Mouse (Mus musculus) midbrain, embryonic 10.5 days (tissue): Measurements from ENCODE around the gene Usp29. TPM values are rescaled to one million over a fixed set of nuclear protein-coding genes. Genes with fewer than 3 reads are reported as not detected.
A peak's percentile ranks its signal among the peaks of the same experiment; 100 is the strongest.
"Not testable (repeated sequence)": the region's sequence is repeated elsewhere in the genome, so short reads cannot be mapped to it uniquely, and the experiment has no call there.

Source experiments
- DNase-seq: peaks from one replicate; pipeline ENCODE4 v3.0.0-alpha.2; 2017; ENCODE audit warnings: low spot score
- H3K27ac ChIP-seq: fragments of 300-500 bp; sonication (generic); replicated peaks from 2 replicates; pipeline ENCODE4 v1.5.1; 2016; ENCODE audit warnings: mild to moderate bottlenecking
- H3K27me3 ChIP-seq: fragments of 300-500 bp; sonication (generic); 2 replicates; pipeline ENCODE4 v1.6.1; 2016; ENCODE audit warnings: low read depth, mild to moderate bottlenecking; ENCODE audit not compliant: poor library complexity, severe bottlenecking
- H3K36me3 ChIP-seq: fragments of 300-500 bp; sonication (generic); 2 replicates; pipeline ENCODE4 v1.6.1; 2016; ENCODE audit warnings: mild to moderate bottlenecking, moderate library complexity
- H3K4me1 ChIP-seq: fragments of 300-500 bp; sonication (generic); 2 replicates; pipeline ENCODE4 v1.6.1; 2016
- H3K4me3 ChIP-seq: fragments of 300-500 bp; sonication (generic); 2 replicates; pipeline ENCODE4 v1.5.1; 2016; ENCODE audit warnings: mild to moderate bottlenecking, moderate library complexity
- H3K9me3 ChIP-seq: fragments of 300-500 bp; sonication (generic); replicated peaks from 2 replicates; pipeline ENCODE4 v1.6.1; 2016; ENCODE audit warnings: mild to moderate bottlenecking
- WGBS: fragments of 180-500 bp; shearing (Covaris S2); methylation state at CpG from one replicate; pipeline ENCODE4 v1.1.7; 2016; 5-methylcytosine and 5-hydroxymethylcytosine counted together
- polyA plus RNA-seq: library from polyadenylated mRNA; unstranded; fragments of >200 nt; fragmentation: Nextera tagmentation; extraction: Ambion mirVana; gene quantifications from 2 replicates; pipeline ENCODE4 v1.2.1, GENCODE M21; 2016

Gene Usp29
- polyA plus RNA-seq, 1 experiment from 2014 or later = 7.7 TPM

- 74% methylated on average over 3 of the region's 3 CpGs for WGBS
- DNase-seq = no peak
- no peaks in the 10 kb centered on the region for H3K27me3 ChIP-seq
- H3K36me3 ChIP-seq = no peaks in the 10 kb centered on the region
- H3K4me3 ChIP-seq = no peak overlapping the region
- no peak overlapping the region for H3K27ac ChIP-seq
- peaks cover 20% of the 10 kb centered on the region for H3K4me1 ChIP-seq
- H3K9me3 ChIP-seq = no peaks in the 10 kb centered on the region
These were observed 138.5 kb downstream of the Usp29 start for GRCm38 (mm10) chr7:6868831-6869230.

GRCm38 (mm10) chr7:6869556-6869955, 139.2 kb downstream of the Usp29 start:
- WGBS = 90% methylated on average over 1 of the region's 1 CpGs

GRCm38 (mm10) chr7:6874448-6874847, 144.1 kb downstream of the Usp29 start:
- H3K4me3 ChIP-seq = no peak overlapping the region
- peaks cover 16% of the 10 kb centered on the region for H3K4me1 ChIP-seq
- peak overlapping the region; percentile 46; the same call in 1 of the 2 replicates for H3K27ac ChIP-seq
- no peaks in the 10 kb centered on the region for H3K27me3 ChIP-seq
- DNase-seq = peak; percentile 64
- no peaks in the 10 kb centered on the region for H3K9me3 ChIP-seq
- WGBS = 67% methylated on average over 19 of the region's 19 CpGs
- H3K36me3 ChIP-seq = no peaks in the 10 kb centered on the region

More at GRCm38 (mm10) chr7:6869556-6869955, 139.2 kb downstream of the Usp29 start:
- Histone ChIP-seq H3K9me3 (no peaks in the 10 kb centered on the region), H3K4me1 (peaks cover 24% of the 10 kb centered on the region), H3K36me3 (no peaks in the 10 kb centered on the region), H3K27me3 (no peaks in the 10 kb centered on the region), H3K27ac (no peak overlapping the region), H3K4me3 (no peak overlapping the region)
- DNase-seq = peak; percentile 25

DNA sequence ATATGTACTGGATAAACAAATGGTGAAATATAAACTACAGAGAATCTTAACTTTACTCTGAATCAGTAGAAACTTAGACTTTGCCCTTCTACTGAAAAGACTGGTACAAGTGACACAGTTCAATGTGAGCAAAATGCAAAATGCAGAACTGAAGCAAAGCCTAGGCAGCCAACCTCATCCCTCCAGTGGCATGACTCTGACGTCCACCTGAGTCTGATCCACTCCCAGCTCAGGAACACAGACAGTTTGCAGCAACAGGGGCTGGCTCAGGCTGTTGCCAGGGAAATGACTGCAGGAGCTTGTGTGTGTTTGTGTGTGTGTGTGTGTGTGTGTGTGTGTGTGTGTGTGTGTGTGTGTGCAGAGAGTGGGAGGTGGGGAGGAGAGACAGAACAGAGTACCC, 147.8 kb downstream of the Usp29 start:
- WGBS = 57% methylated on average over 1 of the region's 1 CpGs
- no peak overlapping the region for H3K27ac ChIP-seq
- DNase-seq = no peak
- no peaks in the 10 kb centered on the region for H3K9me3 ChIP-seq
- no peaks in the 10 kb centered on the region for H3K27me3 ChIP-seq
- H3K4me3 ChIP-seq = no peak overlapping the region
- peaks cover 17% of the 10 kb centered on the region for H3K4me1 ChIP-seq
- no peaks in the 10 kb centered on the region for H3K36me3 ChIP-seq

- H3K36me3 ChIP-seq, H3K27ac ChIP-seq, H3K9me3 ChIP-seq, H3K4me3 ChIP-seq, DNase-seq, H3K27me3 ChIP-seq: not testable (repeated sequence)
- 87% methylated on average over 3 of the region's 3 CpGs for WGBS
- H3K4me1 ChIP-seq = peaks cover 17% of the 10 kb centered on the region
These were observed 148.5 kb downstream of the Usp29 start for GRCm38 (mm10) chr7:6878849-6879248.

DNA sequence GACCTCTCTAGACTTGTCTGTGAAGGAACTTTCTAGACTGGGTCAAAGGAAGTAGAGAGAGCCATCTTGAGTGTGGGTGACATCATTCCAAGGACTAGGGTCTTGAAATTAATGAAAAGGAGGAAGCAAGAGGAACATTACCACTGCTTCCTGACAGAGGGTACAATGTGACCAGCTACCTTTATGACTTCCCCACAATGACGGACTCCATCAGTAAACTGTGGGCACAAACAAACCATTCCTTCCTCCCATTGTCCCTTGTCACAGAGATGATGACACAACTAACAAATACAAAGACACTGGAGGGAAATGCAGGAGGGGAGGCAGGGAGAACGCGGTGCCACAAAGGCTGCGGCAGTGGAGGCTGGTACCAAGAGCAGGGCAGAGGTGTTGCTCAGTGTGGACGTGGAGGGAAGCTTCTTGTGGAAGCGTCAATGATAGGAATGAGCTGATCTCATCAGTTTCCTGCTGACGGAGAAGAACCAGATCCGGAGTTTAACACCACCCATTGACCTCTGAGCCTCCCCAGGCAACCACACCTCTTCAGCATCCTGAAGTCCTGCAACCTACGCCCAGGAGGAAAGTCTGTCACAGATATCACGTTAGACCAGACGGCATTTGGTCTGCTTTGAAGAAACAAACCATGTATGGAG, 149.3 kb downstream of the Usp29 start:
- Histone ChIP-seq H3K9me3 (no peaks in the 10 kb centered on the region), H3K27ac (no peak overlapping the region), H3K4me1 (peaks cover 12% of the 10 kb centered on the region), H3K4me3 (no peak overlapping the region), H3K27me3 (no peaks in the 10 kb centered on the region), H3K36me3 (no peaks in the 10 kb centered on the region)
- WGBS = 89% methylated on average over 11 of the region's 11 CpGs
- no peak for DNase-seq

DNA sequence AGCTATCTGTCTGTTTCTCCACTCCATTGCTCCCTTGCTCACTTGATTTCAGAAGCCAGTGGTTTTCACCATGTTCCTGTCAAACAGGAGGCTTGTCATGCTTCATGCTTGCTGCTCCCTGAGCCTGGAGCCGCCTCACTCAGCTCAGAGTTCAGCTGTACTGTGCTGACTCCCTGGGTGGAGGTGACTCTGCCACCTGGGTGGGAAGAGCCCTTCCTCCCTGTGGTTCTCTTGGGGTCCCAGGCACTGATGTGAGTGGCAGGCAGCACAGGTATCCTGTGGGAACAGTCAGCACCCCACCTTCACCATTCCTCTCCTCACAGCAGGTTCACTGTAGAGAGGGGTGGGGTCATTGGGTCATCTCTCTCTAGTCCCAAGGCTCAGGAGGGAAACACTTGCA, 150.5 kb downstream of the Usp29 start:
- H3K4me3 ChIP-seq, H3K27ac ChIP-seq, H3K4me1 ChIP-seq, H3K27me3 ChIP-seq, H3K36me3 ChIP-seq, H3K9me3 ChIP-seq, DNase-seq: not testable (repeated sequence)
- 67% methylated on average over 1 of the region's 1 CpGs for WGBS

DNA sequence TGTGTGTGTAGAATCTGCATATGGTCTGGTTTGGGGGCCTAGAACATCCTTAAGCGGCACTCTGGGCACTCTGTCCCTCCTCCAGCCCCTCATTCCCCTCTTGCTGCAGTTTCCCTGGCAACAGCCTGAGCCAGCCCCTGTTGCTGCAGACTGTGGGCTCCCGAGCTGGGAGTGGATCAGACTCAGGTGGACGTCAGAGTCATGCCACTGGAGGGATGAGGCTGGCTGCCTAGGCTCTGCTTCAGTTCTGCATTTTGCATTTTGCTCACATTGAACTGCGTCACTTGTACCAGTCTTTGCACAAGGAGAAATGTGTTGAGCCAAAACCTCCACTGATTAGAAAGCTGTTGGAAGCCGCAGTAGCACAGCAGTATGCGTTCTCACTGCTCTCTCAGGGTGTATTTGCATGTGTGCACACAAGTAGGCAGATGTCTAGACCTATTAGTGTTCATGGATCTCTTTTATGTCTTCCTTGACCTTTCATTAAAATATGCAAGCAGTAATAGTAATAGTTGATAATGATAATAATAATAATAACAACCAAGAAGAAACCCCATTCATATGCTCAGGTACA, 151.2 kb downstream of the Usp29 start:
- WGBS = 47% methylated on average over 6 of the region's 6 CpGs

DNA sequence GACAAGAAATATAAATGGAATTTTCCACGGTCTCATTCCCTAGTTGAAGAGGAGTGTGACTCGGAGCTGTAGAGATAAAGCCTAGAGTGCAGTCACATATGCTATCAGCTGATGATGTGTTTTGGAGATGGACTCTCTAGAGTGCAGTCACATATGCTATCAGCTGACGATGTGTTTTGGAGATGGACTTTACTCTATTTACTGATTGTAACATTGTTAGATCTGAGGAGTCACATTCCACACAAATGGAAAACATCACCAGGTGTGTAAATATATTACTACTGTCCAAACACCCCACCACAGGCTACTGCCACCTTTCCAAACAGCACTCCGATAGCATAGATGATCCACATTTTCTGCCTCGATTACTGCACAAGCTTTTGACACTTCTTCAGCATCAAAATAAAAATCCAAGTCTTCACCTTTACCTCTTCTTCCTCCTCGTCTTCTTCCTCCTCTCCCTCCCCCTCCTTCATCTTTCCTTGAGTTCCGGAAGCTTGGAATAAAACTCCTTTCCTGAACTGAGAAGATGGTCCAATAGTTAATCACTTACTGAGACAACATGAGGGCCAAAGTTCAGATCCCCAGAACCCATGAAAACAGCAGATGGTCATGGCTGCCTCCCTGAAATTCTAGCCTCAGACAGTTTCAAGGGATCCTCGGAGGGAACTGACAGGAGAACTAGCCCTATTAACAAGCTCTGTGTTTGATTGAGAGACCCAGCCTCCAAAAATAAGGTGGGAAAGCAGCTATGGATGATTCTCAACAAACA, 153.2 kb downstream of the Usp29 start:
- no peak for DNase-seq
- Histone ChIP-seq H3K9me3 (no peaks in the 10 kb centered on the region), H3K4me3 (no peak overlapping the region), H3K27me3 (no peaks in the 10 kb centered on the region), H3K27ac (no peak overlapping the region), H3K4me1 (peaks cover 7% of the 10 kb centered on the region), H3K36me3 (no peaks in the 10 kb centered on the region)
- 88% methylated on average over 8 of the region's 8 CpGs for WGBS

More for the DNA sequence above, 151.2 kb downstream of the Usp29 start:
- no peak overlapping the region for H3K4me3 ChIP-seq
- no peaks in the 10 kb centered on the region for H3K27me3 ChIP-seq
- no peaks in the 10 kb centered on the region for H3K9me3 ChIP-seq
- H3K27ac ChIP-seq = no peak overlapping the region
- H3K4me1 ChIP-seq = peaks cover 7% of the 10 kb centered on the region
- DNase-seq = peak; percentile 31
- H3K36me3 ChIP-seq = no peaks in the 10 kb centered on the region

DNA sequence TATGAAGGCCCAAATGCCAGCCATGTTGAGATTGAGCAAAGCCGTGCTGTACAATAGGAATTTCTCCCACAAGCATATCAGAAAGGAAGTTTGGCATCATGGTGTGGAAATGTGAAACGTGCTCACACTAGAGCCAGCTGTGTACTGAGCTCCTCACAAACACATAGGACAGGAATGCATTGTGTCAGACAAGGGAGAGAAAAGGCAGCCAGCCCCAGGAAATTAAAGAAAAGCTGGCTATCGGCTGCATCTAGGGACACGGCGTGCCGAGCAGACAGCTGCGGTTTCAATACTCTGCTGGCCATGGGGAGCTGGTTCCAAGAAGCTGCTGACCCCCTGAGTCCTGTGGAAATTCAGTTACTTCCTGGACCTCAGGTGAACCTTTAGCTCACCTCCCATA, 155.0 kb downstream of the Usp29 start:
- no peak for DNase-seq

DNA sequence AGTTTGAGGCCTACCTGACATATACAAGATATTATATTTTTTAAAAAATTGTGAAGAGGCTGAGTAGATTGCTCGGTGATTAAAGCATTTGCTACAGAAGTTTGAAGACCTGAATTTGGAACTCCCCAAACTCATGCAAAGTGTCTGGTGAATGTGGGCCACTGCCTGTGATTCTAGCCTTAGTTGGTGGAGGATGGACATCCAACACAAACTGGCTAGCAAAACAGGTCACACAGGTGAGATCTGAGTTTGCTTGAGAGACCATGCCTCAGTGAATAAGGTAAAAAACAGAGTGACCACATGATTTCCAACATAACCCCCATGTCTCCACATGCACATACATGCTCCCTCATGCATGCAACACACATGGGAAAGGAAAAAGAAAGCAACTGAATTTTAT, 156.5 kb downstream of the Usp29 start:
- Histone ChIP-seq H3K4me1 (peaks cover 8% of the 10 kb centered on the region; the same call in 1 of the 2 replicates), H3K27ac (no peak overlapping the region)
- WGBS = 92% methylated on average over 1 of the region's 1 CpGs

More for the DNA sequence above, 155.0 kb downstream of the Usp29 start:
- Histone ChIP-seq H3K36me3 (no peaks in the 10 kb centered on the region), H3K27me3 (no peaks in the 10 kb centered on the region), H3K4me1 (peaks cover 7% of the 10 kb centered on the region), H3K4me3 (no peak overlapping the region), H3K27ac (no peak overlapping the region), H3K9me3 (no peaks in the 10 kb centered on the region)
- 85% methylated on average over 7 of the region's 7 CpGs for WGBS

GRCm38 (mm10) chr7:6889871-6890270, 159.5 kb downstream of the Usp29 start:
- no peak overlapping the region for H3K27ac ChIP-seq
- H3K36me3 ChIP-seq = no peaks in the 10 kb centered on the region
- H3K4me1 ChIP-seq = peaks cover 7% of the 10 kb centered on the region; the same call in 1 of the 2 replicates
- no peak for DNase-seq
- no peaks in the 10 kb centered on the region for H3K27me3 ChIP-seq
- no peak overlapping the region for H3K4me3 ChIP-seq
- 94% methylated on average over 5 of the region's 5 CpGs for WGBS
- H3K9me3 ChIP-seq = no peaks in the 10 kb centered on the region

More for the DNA sequence above, 156.5 kb downstream of the Usp29 start:
- no peaks in the 10 kb centered on the region for H3K9me3 ChIP-seq
- no peaks in the 10 kb centered on the region for H3K36me3 ChIP-seq
- H3K27me3 ChIP-seq = no peaks in the 10 kb centered on the region
- DNase-seq = no peak
- no peak overlapping the region for H3K4me3 ChIP-seq

DNA sequence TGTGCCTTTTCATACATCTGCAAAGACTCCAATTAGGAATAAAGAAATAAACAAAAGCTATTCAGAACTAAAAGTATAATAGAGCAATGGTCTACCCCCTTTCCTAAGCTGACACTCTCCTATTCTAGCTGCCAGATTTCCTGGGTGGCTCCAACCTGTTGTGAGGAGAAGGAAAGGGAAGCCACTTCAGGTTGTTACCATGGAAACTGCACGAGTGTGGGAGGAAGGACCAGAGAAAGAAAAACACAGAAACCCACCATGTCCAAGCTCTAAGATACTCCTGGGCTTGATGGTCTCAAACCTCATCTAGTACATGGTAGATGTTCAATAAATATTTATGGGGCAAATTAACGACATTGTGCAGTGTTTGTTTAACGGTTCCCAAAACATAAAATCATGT, 160.8 kb downstream of the Usp29 start:
- DNase-seq = no peak

More for the DNA sequence above, 160.8 kb downstream of the Usp29 start:
- Histone ChIP-seq H3K36me3 (no peaks in the 10 kb centered on the region), H3K4me1 (peaks cover 7% of the 10 kb centered on the region; the same call in 1 of the 2 replicates), H3K9me3 (no peaks in the 10 kb centered on the region), H3K4me3 (no peak overlapping the region), H3K27ac (no peak overlapping the region), H3K27me3 (no peaks in the 10 kb centered on the region)
- 66% methylated on average over 3 of the region's 3 CpGs for WGBS
